Mouse (Mus musculus): ENCODE measurements around the gene Slc27a5.

- TF ChIP-seq MYC (IDR thresholded peaks at IDR 0.05; ENCODE audit: low read depth, low read length) (no peak), POLR2A (IDR thresholded peaks at IDR 0.05; ENCODE audit: low read depth, low read length) (no peak), CTCF (conservative IDR thresholded peaks at IDR 0.05 in 1 of 2, IDR thresholded peaks at IDR 0.05 in 1 of 2; ENCODE audit: low read depth in 2 of 2, low read length in 2 of 2) (no peak), MAX (IDR thresholded peaks at IDR 0.05; ENCODE audit: low read length) (no peak), MXI1 (IDR thresholded peaks at IDR 0.05; ENCODE audit: low read depth, low read length) (no peak), IRF4 (IDR thresholded peaks at IDR 0.05; ENCODE audit: low read depth, low read length) (no peak), POLR2AphosphoS2 (IDR thresholded peaks at IDR 0.05; ENCODE audit: low read depth, low read length) (no peak), USF2 (conservative IDR thresholded peaks at IDR 0.05; ENCODE audit: low read depth, low read length) (no peak), USF1 (IDR thresholded peaks at IDR 0.05; ENCODE audit: low read depth, low read length) (no peak), E2F4 (IDR thresholded peaks at IDR 0.05; ENCODE audit: insufficient replicate concordance, low read depth, low read length) (no peak)
Measured at GRCm38 (mm10) chr7:13014275-13014839, 16.4 kb upstream of the Slc27a5 start.
